Mouse (Mus musculus): ENCODE measurements around the gene Caly. TPM values are rescaled to one million over a fixed set of nuclear protein-coding genes. Genes with fewer than 3 reads are reported as not detected.

The Caly gene
- polyA plus RNA-seq, 1 experiment from 2014 or later: 0.29 TPM

DNA sequence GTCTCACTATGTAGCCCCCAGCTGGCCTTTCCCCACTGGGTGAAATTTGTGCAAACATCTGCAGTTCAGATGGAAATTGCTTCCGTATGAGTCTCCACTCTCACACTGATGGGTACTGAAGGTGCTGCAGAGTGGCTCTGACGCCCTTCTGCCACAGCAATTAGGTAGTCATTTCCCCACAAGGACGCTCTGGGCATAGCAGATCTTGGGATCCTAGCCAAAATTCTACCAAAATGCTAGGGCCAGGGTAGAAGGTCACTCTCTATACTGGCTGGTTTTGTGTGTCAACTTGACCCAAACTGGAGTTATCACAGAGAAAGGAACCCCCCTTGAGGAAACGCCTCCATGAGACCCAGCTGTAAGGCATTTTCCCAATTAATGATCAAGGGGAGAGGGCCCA, 21.7 kb upstream of the Caly start:
- Histone ChIP-seq H3K9me3 (ENCODE audit: low read length) (no peaks in the 10 kb centered on the region), H3K27ac (ENCODE audit: low read depth) (no peak overlapping the region), H3K4me3 (ENCODE audit: low read depth, low read length) (no peak overlapping the region), H3K4me2 (ENCODE audit: low read depth, low read length) (no peak overlapping the region), H3K27me3 (ENCODE audit: insufficient read depth, low read length) (no peaks in the 10 kb centered on the region), H3K9ac (replicated peaks) (no peak overlapping the region), H3K36me3 (replicated peaks; ENCODE audit: insufficient read depth, low read length) (peaks cover 28% of the 10 kb centered on the region), H3K4me1 (ENCODE audit: insufficient read depth) (peaks cover 13% of the 10 kb centered on the region)
- ATAC-seq (no peak), DNase-seq (no peak)
- TF ChIP-seq EP300 (IDR thresholded peaks at IDR 0.05; ENCODE audit: low read depth) (no peak), CTCF (IDR thresholded peaks at IDR 0.05; ENCODE audit: low read depth) (no peak)
- WGBS (ENCODE audit: insufficient replicate concordance): 70% methylated on average over 4 of the region's 4 CpGs

DNA sequence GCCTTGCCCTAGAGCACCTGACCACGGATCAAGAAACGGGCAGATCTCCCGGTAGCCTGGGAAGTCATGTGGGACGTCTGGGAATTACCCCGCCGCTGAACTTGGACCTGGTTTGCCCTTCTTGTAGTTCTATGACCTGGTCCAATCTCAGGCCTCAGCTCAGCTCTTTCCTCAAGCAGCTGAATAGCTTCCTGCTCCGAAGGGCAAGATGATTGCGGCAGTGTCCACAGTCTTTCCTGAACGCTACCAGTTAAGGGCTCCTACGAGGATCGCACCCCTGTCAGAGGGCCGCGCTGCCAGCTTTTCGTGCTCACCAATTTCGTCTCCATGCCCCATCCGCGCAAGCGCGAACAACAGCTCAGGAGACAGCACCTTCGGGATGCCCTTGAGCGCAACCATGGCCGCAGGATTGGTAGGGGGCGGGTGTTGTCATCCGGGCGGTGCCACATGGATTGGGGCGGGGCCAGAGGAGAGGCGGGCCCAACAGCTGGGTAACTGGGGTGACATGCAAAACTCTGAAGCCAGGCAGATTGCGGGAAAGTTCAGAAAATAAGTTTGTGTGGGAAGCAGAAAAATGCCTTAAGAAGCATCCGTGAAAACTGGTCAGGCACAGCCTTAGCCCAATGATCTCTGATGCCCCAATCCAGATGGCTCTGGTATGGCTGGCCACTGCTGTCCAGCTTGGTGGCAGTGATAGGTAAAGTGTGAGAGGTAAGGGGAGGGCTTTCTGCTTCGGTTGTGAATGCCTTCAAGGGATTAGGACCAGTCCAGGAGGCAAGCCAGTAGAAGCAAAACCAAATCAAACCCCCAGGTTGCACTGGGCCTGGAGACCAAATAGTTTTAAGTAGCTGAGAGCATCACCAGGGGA, 19.9 kb upstream of the Caly start, which contains the start of gene Fuom:
TSS of gene Fuom (minus strand) at position 449 of the 868 bp plus-strand sequence.
- peak within 1 kb of the TSS; percentile 74 for H3K4me2 ChIP-seq (ENCODE audit: low read depth, low read length)
- WGBS (ENCODE audit: insufficient replicate concordance): 3% methylated on average over 30 of the region's 30 CpGs
- TF ChIP-seq CTCF (IDR thresholded peaks at IDR 0.05; ENCODE audit: low read depth) (0 out of 2 replicates have a peak, but pooled peaks have one; percentile 2), EP300 (IDR thresholded peaks at IDR 0.05; ENCODE audit: low read depth) (no peak)
- H3K9me3 ChIP-seq (ENCODE audit: low read length): no peaks in the 10 kb centered on the region
- peak; percentile 89 for DNase-seq
- H3K4me1 ChIP-seq (ENCODE audit: insufficient read depth): peaks cover 13% of the 10 kb centered on the region
- peak within 1 kb of the TSS; percentile 77 for H3K27ac ChIP-seq (ENCODE audit: low read depth)
- ATAC-seq: peak; percentile 94
- H3K9ac ChIP-seq (replicated peaks): peak within 1 kb of the TSS; percentile 63
- peaks cover 19% of the 10 kb centered on the region for H3K36me3 ChIP-seq (replicated peaks; ENCODE audit: insufficient read depth, low read length)
- no peaks in the 10 kb centered on the region for H3K27me3 ChIP-seq (ENCODE audit: insufficient read depth, low read length)
- H3K4me3 ChIP-seq (ENCODE audit: low read depth, low read length): peak within 1 kb of the TSS; percentile 50

DNA sequence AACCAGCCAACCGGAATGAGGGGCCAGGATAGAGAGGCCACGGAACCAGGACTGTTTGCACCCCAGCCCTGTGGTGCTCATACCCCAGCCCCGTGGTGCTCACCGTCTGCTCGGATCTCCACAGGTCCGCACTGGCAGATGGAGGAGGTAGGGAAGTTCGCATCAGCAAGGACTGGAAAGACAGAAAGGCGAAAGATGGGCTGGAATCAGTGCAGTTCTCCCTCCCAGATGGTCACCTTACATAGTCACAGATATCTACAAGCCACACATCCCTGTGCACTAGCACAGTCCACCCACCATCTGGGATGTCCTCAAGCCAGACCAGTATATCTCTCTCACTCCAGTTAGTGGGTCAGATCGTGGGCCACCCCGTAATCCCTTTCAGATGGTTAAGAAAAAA, 19.1 kb upstream of the Caly start:
- no peak for ATAC-seq
- peak overlapping the region; percentile 63 for H3K9ac ChIP-seq (replicated peaks)
- H3K4me3 ChIP-seq (ENCODE audit: low read depth, low read length): peak overlapping the region; percentile 50
- no peaks in the 10 kb centered on the region for H3K27me3 ChIP-seq (ENCODE audit: insufficient read depth, low read length)
- H3K4me2 ChIP-seq (ENCODE audit: low read depth, low read length): peak overlapping the region; percentile 74
- peaks cover 14% of the 10 kb centered on the region for H3K36me3 ChIP-seq (replicated peaks; ENCODE audit: insufficient read depth, low read length)
- no peaks in the 10 kb centered on the region for H3K9me3 ChIP-seq (ENCODE audit: low read length)
- TF ChIP-seq CTCF (IDR thresholded peaks at IDR 0.05; ENCODE audit: low read depth) (no peak), EP300 (IDR thresholded peaks at IDR 0.05; ENCODE audit: low read depth) (no peak)
- peaks cover 13% of the 10 kb centered on the region for H3K4me1 ChIP-seq (ENCODE audit: insufficient read depth)
- WGBS (ENCODE audit: insufficient replicate concordance): 78% methylated on average over 10 of the region's 10 CpGs
- no peak overlapping the region for H3K27ac ChIP-seq (ENCODE audit: low read depth)
- DNase-seq: no peak

DNA sequence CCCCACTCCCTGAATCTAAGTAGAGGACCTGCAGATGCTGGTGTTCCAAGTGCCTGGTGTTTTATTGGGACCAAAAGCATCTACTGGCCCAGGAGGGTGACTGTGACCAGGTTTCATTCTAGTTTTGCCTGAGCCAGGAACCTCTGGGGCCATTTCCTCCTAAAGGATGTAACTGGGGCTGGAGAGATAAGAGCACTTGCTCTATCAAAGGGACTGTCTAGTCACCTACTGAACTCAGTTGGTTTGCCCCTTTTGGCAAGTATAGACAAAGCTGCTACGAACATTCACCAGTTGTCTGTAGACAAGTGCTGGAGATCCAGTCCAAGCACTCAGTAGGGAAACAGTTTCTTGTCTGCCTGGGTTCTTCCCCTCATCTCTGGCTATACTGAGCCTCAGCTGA, 16.1 kb upstream of the Caly start:
- DNase-seq (no peak), ATAC-seq (no peak)
- Histone ChIP-seq H3K9me3 (ENCODE audit: low read length) (no peaks in the 10 kb centered on the region), H3K4me1 (ENCODE audit: insufficient read depth) (peaks cover 19% of the 10 kb centered on the region), H3K27me3 (ENCODE audit: insufficient read depth, low read length) (no peaks in the 10 kb centered on the region), H3K4me3 (ENCODE audit: low read depth, low read length) (no peak overlapping the region), H3K27ac (ENCODE audit: low read depth) (no peak overlapping the region), H3K9ac (replicated peaks) (no peak overlapping the region; the same call in 1 of the 2 replicates), H3K36me3 (replicated peaks; ENCODE audit: insufficient read depth, low read length) (peaks cover 5% of the 10 kb centered on the region; the same call in 1 of the 2 replicates), H3K4me2 (ENCODE audit: low read depth, low read length) (no peak overlapping the region)
- WGBS (ENCODE audit: insufficient replicate concordance): 42% methylated on average over 1 of the region's 1 CpGs
- no peak for TF ChIP-seq CTCF (IDR thresholded peaks at IDR 0.05; ENCODE audit: low read depth)
- TF ChIP-seq EP300 (IDR thresholded peaks at IDR 0.05; ENCODE audit: low read depth): no peak

DNA sequence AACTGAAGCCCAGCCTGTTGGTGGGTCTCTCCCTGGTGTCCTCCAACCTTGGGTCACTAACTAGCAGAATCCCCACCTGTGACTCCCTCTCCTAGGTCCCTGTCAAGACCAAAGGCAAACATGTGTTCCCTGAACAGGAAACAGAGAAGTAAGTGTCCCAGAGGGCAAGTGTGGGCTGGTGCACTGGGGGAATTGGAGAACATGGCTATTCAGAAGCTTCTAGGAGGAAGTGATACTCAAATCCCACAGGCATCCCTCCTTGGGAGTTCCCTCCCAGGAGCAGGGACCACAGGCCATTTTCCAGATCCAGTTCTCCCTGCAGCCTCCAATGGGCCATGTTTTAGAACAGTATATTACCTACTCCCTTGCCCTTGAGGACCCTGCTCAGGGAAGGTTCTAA, 13.7 kb upstream of the Caly start:
- Histone ChIP-seq H3K4me2 (ENCODE audit: low read depth, low read length) (no peak overlapping the region), H3K4me1 (ENCODE audit: insufficient read depth) (peaks cover 8% of the 10 kb centered on the region), H3K9ac (replicated peaks) (no peak overlapping the region), H3K27ac (ENCODE audit: low read depth) (no peak overlapping the region), H3K27me3 (ENCODE audit: insufficient read depth, low read length) (no peaks in the 10 kb centered on the region), H3K9me3 (ENCODE audit: low read length) (no peaks in the 10 kb centered on the region), H3K4me3 (ENCODE audit: low read depth, low read length) (no peak overlapping the region), H3K36me3 (replicated peaks; ENCODE audit: insufficient read depth, low read length) (peaks cover 5% of the 10 kb centered on the region; the same call in 1 of the 2 replicates)
- no peak for TF ChIP-seq EP300 (IDR thresholded peaks at IDR 0.05; ENCODE audit: low read depth)
- no peak for TF ChIP-seq CTCF (IDR thresholded peaks at IDR 0.05; ENCODE audit: low read depth)
- DNase-seq (no peak), ATAC-seq (no peak)

DNA sequence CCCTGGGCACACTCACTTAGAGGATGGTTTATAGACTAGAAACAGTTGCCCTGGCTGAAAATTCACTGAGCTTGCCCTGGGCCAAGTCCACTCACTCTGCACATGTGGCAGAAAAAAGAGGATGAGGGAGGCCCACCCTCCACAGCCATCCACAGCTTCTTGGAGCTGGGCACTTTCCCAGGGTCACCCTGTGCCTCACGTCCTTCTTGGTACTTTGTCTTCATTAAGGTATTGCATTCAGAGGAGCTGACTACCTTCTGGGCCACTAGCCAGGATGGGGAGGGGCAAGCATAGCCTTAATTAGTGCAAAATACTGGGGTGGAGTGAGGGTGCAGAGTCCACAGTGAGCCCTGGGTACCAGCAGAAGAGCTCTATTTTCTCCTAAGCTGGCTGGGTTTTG, 13.2 kb upstream of the Caly start:
- TF ChIP-seq EP300 (IDR thresholded peaks at IDR 0.05; ENCODE audit: low read depth): no peak
- no peak for TF ChIP-seq CTCF (IDR thresholded peaks at IDR 0.05; ENCODE audit: low read depth)
- 57% methylated on average over 1 of the region's 1 CpGs for WGBS (ENCODE audit: insufficient replicate concordance)
- H3K4me2 ChIP-seq (ENCODE audit: low read depth, low read length): no peak overlapping the region
- peaks cover 5% of the 10 kb centered on the region; the same call in 1 of the 2 replicates for H3K36me3 ChIP-seq (replicated peaks; ENCODE audit: insufficient read depth, low read length)
- ATAC-seq (0 out of 2 replicates have a peak, but pooled peaks have one; percentile 12), DNase-seq (no peak)
- H3K4me3 ChIP-seq (ENCODE audit: low read depth, low read length): no peak overlapping the region
- no peaks in the 10 kb centered on the region for H3K27me3 ChIP-seq (ENCODE audit: insufficient read depth, low read length)
- H3K9me3 ChIP-seq (ENCODE audit: low read length): no peaks in the 10 kb centered on the region
- H3K9ac ChIP-seq (replicated peaks): no peak overlapping the region
- H3K27ac ChIP-seq (ENCODE audit: low read depth): no peak overlapping the region
- H3K4me1 ChIP-seq (ENCODE audit: insufficient read depth): peaks cover 7% of the 10 kb centered on the region

Data from liver, postnatal 0 days (tissue).